Mouse (Mus musculus): Measurements from ENCODE around the gene Col5a1. TPM values are rescaled to one million over a fixed set of nuclear protein-coding genes. Genes with fewer than 3 reads are reported as not detected.

Col5a1 gene
- polyA plus RNA-seq, 1 experiment from 2014 or later = 20.9 TPM

DNA sequence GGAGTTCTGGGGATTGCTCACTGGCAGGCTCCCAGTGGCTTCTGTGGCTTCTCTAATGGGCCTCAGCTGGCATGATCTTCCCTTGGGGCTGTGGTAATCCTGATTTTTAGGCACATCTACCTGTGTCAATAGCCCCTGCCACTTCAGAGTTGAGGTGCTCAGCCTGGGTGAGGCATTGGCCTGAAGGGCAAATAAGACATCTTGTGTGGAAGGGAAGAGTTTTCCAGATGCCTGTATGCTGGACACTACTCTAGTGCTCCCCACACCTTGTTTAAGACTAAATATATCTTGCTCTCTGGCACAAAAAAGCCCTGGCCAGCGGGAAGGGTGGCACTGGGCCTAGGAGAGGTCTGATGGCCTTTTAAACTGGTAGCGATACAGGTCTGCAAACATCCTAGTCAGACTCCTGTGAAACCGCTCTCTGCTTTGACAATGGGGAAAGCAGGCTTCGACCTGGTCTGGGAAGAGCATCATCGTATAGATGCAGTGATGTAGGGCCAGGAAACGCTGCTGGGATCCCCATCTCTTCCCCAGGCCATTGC, 33.2 kb downstream of the Col5a1 start:
- no peak overlapping the region for H3K4me2 ChIP-seq (ENCODE audit: low read depth, low read length, severe bottlenecking)
- H3K36me3 ChIP-seq (ENCODE audit: control insufficient read depth, insufficient read depth, low read length) = no peaks in the 10 kb centered on the region
- H3K4me1 ChIP-seq (replicated peaks; ENCODE audit: control insufficient read depth, insufficient read depth, low read length) = no peaks in the 10 kb centered on the region
- H3K27me3 ChIP-seq (ENCODE audit: control insufficient read depth, insufficient read depth, low read length) = no peaks in the 10 kb centered on the region
- no peak overlapping the region for H3K4me3 ChIP-seq (ENCODE audit: low read depth, low read length)
- 88% methylated on average over 6 of the region's 6 CpGs for WGBS
- H3K9ac ChIP-seq (ENCODE audit: low read length) = no peak overlapping the region
- no peak overlapping the region for H3K27ac ChIP-seq (ENCODE audit: low read depth, low read length)
- no peaks in the 10 kb centered on the region for H3K9me3 ChIP-seq (ENCODE audit: control insufficient read depth, low read length)
- DNase-seq (ENCODE audit: low spot score) = no peak
- no peak for ATAC-seq (replicated peaks; ENCODE audit: low FRiP score)

DNA sequence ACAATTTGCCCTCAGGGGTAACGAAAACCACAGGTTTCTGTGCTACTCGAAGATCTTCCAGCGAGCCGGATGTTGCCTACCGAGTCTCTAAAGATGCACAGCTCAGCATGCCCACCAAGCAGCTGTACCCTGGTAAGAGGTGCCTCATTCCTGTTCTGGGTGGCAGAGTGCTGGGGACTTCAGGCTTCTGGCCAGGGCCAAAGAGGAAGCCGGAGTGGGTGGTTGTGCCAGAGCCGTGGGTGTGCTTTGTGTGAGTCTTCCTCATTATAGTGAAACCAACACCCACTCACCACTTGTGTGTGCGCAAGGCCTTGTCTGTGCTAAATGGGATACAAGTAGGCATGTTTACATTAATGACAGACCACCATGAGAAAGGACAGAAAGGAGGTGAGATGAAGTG, 35.8 kb downstream of the Col5a1 start:
- no peaks in the 10 kb centered on the region for H3K27me3 ChIP-seq (ENCODE audit: control insufficient read depth, insufficient read depth, low read length)
- 92% methylated on average over 8 of the region's 8 CpGs for WGBS
- ATAC-seq (replicated peaks; ENCODE audit: low FRiP score) (no peak), DNase-seq (ENCODE audit: low spot score) (no peak)
- no peak overlapping the region for H3K27ac ChIP-seq (ENCODE audit: low read depth, low read length)
- no peak overlapping the region for H3K4me2 ChIP-seq (ENCODE audit: low read depth, low read length, severe bottlenecking)
- H3K36me3 ChIP-seq (ENCODE audit: control insufficient read depth, insufficient read depth, low read length) = no peaks in the 10 kb centered on the region
- no peak overlapping the region for H3K9ac ChIP-seq (ENCODE audit: low read length)
- no peak overlapping the region for H3K4me3 ChIP-seq (ENCODE audit: low read depth, low read length)
- H3K4me1 ChIP-seq (replicated peaks; ENCODE audit: control insufficient read depth, insufficient read depth, low read length) = no peaks in the 10 kb centered on the region
- no peaks in the 10 kb centered on the region for H3K9me3 ChIP-seq (ENCODE audit: control insufficient read depth, low read length)

DNA sequence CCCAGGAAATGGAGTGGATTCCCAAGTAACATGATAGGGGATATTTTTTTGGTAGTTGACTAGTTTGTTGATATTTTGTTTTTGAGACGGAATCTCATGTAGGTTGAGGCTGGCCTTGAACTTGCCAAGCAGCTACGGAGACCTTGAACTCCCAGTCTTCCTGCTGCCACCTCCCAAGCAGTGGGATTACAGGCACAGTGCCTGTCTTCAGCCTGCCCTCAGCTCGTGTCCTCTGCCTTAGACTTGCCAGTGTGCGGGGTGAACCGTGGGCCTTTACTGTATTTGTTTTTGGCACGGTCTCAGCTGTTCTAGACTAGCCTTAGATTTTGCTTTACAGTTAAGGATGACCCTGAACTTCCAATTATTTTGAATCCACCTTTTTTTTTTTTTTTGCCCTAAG, 37.5 kb downstream of the Col5a1 start:
- H3K27ac ChIP-seq (ENCODE audit: low read depth, low read length) = no peak overlapping the region
- no peaks in the 10 kb centered on the region for H3K9me3 ChIP-seq (ENCODE audit: control insufficient read depth, low read length)
- no peak overlapping the region for H3K9ac ChIP-seq (ENCODE audit: low read length)
- ATAC-seq (replicated peaks; ENCODE audit: low FRiP score) = no peak
- H3K4me1 ChIP-seq (replicated peaks; ENCODE audit: control insufficient read depth, insufficient read depth, low read length) = no peaks in the 10 kb centered on the region
- DNase-seq (ENCODE audit: low spot score) = no peak
- no peaks in the 10 kb centered on the region for H3K27me3 ChIP-seq (ENCODE audit: control insufficient read depth, insufficient read depth, low read length)
- no peaks in the 10 kb centered on the region for H3K36me3 ChIP-seq (ENCODE audit: control insufficient read depth, insufficient read depth, low read length)
- H3K4me3 ChIP-seq (ENCODE audit: low read depth, low read length) = no peak overlapping the region
- WGBS = 90% methylated on average over 6 of the region's 6 CpGs
- H3K4me2 ChIP-seq (ENCODE audit: low read depth, low read length, severe bottlenecking) = no peak overlapping the region

- WGBS = 87% methylated on average over 3 of the region's 3 CpGs
- no peak for ATAC-seq (replicated peaks; ENCODE audit: low FRiP score)
- no peaks in the 10 kb centered on the region for H3K36me3 ChIP-seq (ENCODE audit: control insufficient read depth, insufficient read depth, low read length)
Observed at GRCm38 (mm10) chr2:27924463-27924862, 38.2 kb downstream of the Col5a1 start.

GRCm38 (mm10) chr2:27926478-27927165, 40.4 kb downstream of the Col5a1 start:
- 55% methylated on average over 7 of the region's 7 CpGs for WGBS

More at GRCm38 (mm10) chr2:27924463-27924862, 38.2 kb downstream of the Col5a1 start:
- no peak for DNase-seq (ENCODE audit: low spot score)
- Histone ChIP-seq H3K27ac (ENCODE audit: low read depth, low read length) (no peak overlapping the region), H3K4me1 (replicated peaks; ENCODE audit: control insufficient read depth, insufficient read depth, low read length) (no peaks in the 10 kb centered on the region), H3K4me3 (ENCODE audit: low read depth, low read length) (no peak overlapping the region), H3K9ac (ENCODE audit: low read length) (no peak overlapping the region), H3K4me2 (ENCODE audit: low read depth, low read length, severe bottlenecking) (no peak overlapping the region), H3K27me3 (ENCODE audit: control insufficient read depth, insufficient read depth, low read length) (no peaks in the 10 kb centered on the region), H3K9me3 (ENCODE audit: control insufficient read depth, low read length) (no peaks in the 10 kb centered on the region)

GRCm38 (mm10) chr2:27930471-27931015, 44.3 kb downstream of the Col5a1 start:
- Histone ChIP-seq H3K4me3 (ENCODE audit: low read depth, low read length) (no peak overlapping the region), H3K9ac (ENCODE audit: low read length) (no peak overlapping the region), H3K4me2 (ENCODE audit: low read depth, low read length, severe bottlenecking) (no peak overlapping the region), H3K36me3 (ENCODE audit: control insufficient read depth, insufficient read depth, low read length) (no peaks in the 10 kb centered on the region), H3K9me3 (ENCODE audit: control insufficient read depth, low read length) (no peaks in the 10 kb centered on the region), H3K4me1 (replicated peaks; ENCODE audit: control insufficient read depth, insufficient read depth, low read length) (no peaks in the 10 kb centered on the region; the same call in 1 of the 2 replicates), H3K27ac (ENCODE audit: low read depth, low read length) (no peak overlapping the region), H3K27me3 (ENCODE audit: control insufficient read depth, insufficient read depth, low read length) (no peaks in the 10 kb centered on the region)
- DNase-seq (ENCODE audit: low spot score) (no peak), ATAC-seq (replicated peaks; ENCODE audit: low FRiP score) (no peak)
- WGBS = 92% methylated on average over 5 of the region's 5 CpGs

More at GRCm38 (mm10) chr2:27926478-27927165, 40.4 kb downstream of the Col5a1 start:
- H3K27me3 ChIP-seq (ENCODE audit: control insufficient read depth, insufficient read depth, low read length) = no peaks in the 10 kb centered on the region
- no peak for ATAC-seq (replicated peaks; ENCODE audit: low FRiP score)
- H3K4me3 ChIP-seq (ENCODE audit: low read depth, low read length) = no peak overlapping the region
- H3K4me1 ChIP-seq (replicated peaks; ENCODE audit: control insufficient read depth, insufficient read depth, low read length) = no peaks in the 10 kb centered on the region
- no peak overlapping the region for H3K4me2 ChIP-seq (ENCODE audit: low read depth, low read length, severe bottlenecking)
- H3K9me3 ChIP-seq (ENCODE audit: control insufficient read depth, low read length) = no peaks in the 10 kb centered on the region
- no peak overlapping the region for H3K27ac ChIP-seq (ENCODE audit: low read depth, low read length)
- DNase-seq (ENCODE audit: low spot score) = peak; percentile 70
- H3K36me3 ChIP-seq (ENCODE audit: control insufficient read depth, insufficient read depth, low read length) = no peaks in the 10 kb centered on the region
- H3K9ac ChIP-seq (ENCODE audit: low read length) = no peak overlapping the region

GRCm38 (mm10) chr2:27931130-27931529, 44.9 kb downstream of the Col5a1 start:
- H3K27me3 ChIP-seq (ENCODE audit: control insufficient read depth, insufficient read depth, low read length) = no peaks in the 10 kb centered on the region
- WGBS = 82% methylated on average over 6 of the region's 6 CpGs
- H3K36me3 ChIP-seq (ENCODE audit: control insufficient read depth, insufficient read depth, low read length) = no peaks in the 10 kb centered on the region
- no peak for DNase-seq (ENCODE audit: low spot score)
- ATAC-seq (replicated peaks; ENCODE audit: low FRiP score) = no peak
- H3K27ac ChIP-seq (ENCODE audit: low read depth, low read length) = no peak overlapping the region
- H3K4me2 ChIP-seq (ENCODE audit: low read depth, low read length, severe bottlenecking) = no peak overlapping the region
- no peak overlapping the region for H3K9ac ChIP-seq (ENCODE audit: low read length)
- no peaks in the 10 kb centered on the region for H3K9me3 ChIP-seq (ENCODE audit: control insufficient read depth, low read length)
- H3K4me3 ChIP-seq (ENCODE audit: low read depth, low read length) = no peak overlapping the region
- H3K4me1 ChIP-seq (replicated peaks; ENCODE audit: control insufficient read depth, insufficient read depth, low read length) = no peaks in the 10 kb centered on the region; the same call in 1 of the 2 replicates

GRCm38 (mm10) chr2:27931971-27932370, 45.7 kb downstream of the Col5a1 start:
- no peak for DNase-seq (ENCODE audit: low spot score)
- 44% methylated on average over 3 of the region's 3 CpGs for WGBS
- H3K27ac ChIP-seq (ENCODE audit: low read depth, low read length) = no peak overlapping the region
- H3K4me1 ChIP-seq (replicated peaks; ENCODE audit: control insufficient read depth, insufficient read depth, low read length) = no peaks in the 10 kb centered on the region; the same call in 1 of the 2 replicates
- H3K4me2 ChIP-seq (ENCODE audit: low read depth, low read length, severe bottlenecking) = no peak overlapping the region
- no peaks in the 10 kb centered on the region for H3K27me3 ChIP-seq (ENCODE audit: control insufficient read depth, insufficient read depth, low read length)
- H3K9me3 ChIP-seq (ENCODE audit: control insufficient read depth, low read length) = no peaks in the 10 kb centered on the region
- H3K36me3 ChIP-seq (ENCODE audit: control insufficient read depth, insufficient read depth, low read length) = no peaks in the 10 kb centered on the region
- no peak overlapping the region for H3K9ac ChIP-seq (ENCODE audit: low read length)
- no peak for ATAC-seq (replicated peaks; ENCODE audit: low FRiP score)
- no peak overlapping the region for H3K4me3 ChIP-seq (ENCODE audit: low read depth, low read length)

Data from forebrain, embryonic 11.5 days (tissue).